Mouse (Mus musculus) neural tube, embryonic 12.5 days (tissue): ENCODE measurements at regions not wholly inside any gene's neighbourhood (a gene's known extent, or its start where the extent isn't known, plus 50 kb on each side); places are given as distances from the start of the nearest gene placed in this dataset.
"Not testable (repeated sequence)": the region's sequence is repeated elsewhere in the genome, so short reads cannot be mapped to it uniquely, and the experiment has no call there.

Experiments
- ATAC-seq: fragments of 200-750 bp; cut with Nextera tagmentation; 2 replicates; pipeline ENCODE4 v1.8.0; 2017; ENCODE audit warnings: low read depth, mild to moderate bottlenecking, moderate TSS enrichment, moderate library complexity; ENCODE audit not compliant: low FRiP score
- H3K27ac ChIP-seq: fragments of 300-500 bp; sonication (generic); 2 replicates; pipeline ENCODE4 v1.5.1; 2016
- H3K27me3 ChIP-seq: fragments of 300-500 bp; sonication (generic); replicated peaks from 2 replicates; pipeline ENCODE4 v1.6.1; 2016; ENCODE audit warnings: mild to moderate bottlenecking
- H3K36me3 ChIP-seq: fragments of 300-500 bp; sonication (generic); 2 replicates; pipeline ENCODE4 v1.6.1; 2016; ENCODE audit warnings: mild to moderate bottlenecking
- H3K4me1 ChIP-seq: fragments of 300-500 bp; sonication (generic); 2 replicates; pipeline ENCODE4 v1.6.1; 2016
- H3K4me2 ChIP-seq: fragments of 300-500 bp; sonication (generic); replicated peaks from 2 replicates; pipeline ENCODE4 v1.6.1; 2016; ENCODE audit warnings: mild to moderate bottlenecking
- H3K4me3 ChIP-seq: fragments of 300-500 bp; sonication (generic); 2 replicates; pipeline ENCODE4 v1.5.1; 2016
- H3K9ac ChIP-seq: fragments of 300-500 bp; sonication (generic); 2 replicates; pipeline ENCODE4 v1.6.1; 2016; ENCODE audit warnings: mild to moderate bottlenecking
- H3K9me3 ChIP-seq: fragments of 300-500 bp; sonication (generic); 2 replicates; pipeline ENCODE4 v1.6.1; 2016; ENCODE audit warnings: mild to moderate bottlenecking
- WGBS: fragments of 180-500 bp; shearing (Covaris S2); methylation state at CpG from one replicate; pipeline ENCODE4 v1.1.7; 2016; 5-methylcytosine and 5-hydroxymethylcytosine counted together

DNA sequence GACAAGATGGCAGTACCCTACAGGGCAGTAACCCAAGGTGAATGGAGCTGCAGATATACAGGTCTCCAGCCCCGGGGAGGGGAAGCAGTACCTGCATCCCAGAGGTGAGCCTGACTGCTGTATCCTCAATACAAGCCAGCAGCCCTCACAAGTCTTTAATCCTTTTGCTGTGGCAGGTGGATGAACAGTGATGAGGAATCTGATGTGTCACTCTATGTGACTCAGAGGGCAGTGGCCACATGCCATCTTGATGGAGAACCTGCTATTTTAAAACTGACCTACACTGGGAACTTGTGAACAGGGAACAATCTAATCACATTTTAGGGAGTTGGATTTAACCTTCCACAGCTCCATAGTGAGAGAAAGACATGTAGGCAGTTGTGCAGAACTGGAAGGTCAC lies 251.7 kb upstream of the Crbn start:
- no peak overlapping the region for H3K4me2 ChIP-seq
- no peak overlapping the region for H3K27ac ChIP-seq
- no peaks in the 10 kb centered on the region for H3K4me1 ChIP-seq
- no peaks in the 10 kb centered on the region for H3K9me3 ChIP-seq
- H3K36me3 ChIP-seq = no peaks in the 10 kb centered on the region
- no peak overlapping the region for H3K4me3 ChIP-seq
- H3K27me3 ChIP-seq = no peaks in the 10 kb centered on the region
- no peak for ATAC-seq
- WGBS = 88% methylated on average over 1 of the region's 1 CpGs
- no peak overlapping the region for H3K9ac ChIP-seq

DNA sequence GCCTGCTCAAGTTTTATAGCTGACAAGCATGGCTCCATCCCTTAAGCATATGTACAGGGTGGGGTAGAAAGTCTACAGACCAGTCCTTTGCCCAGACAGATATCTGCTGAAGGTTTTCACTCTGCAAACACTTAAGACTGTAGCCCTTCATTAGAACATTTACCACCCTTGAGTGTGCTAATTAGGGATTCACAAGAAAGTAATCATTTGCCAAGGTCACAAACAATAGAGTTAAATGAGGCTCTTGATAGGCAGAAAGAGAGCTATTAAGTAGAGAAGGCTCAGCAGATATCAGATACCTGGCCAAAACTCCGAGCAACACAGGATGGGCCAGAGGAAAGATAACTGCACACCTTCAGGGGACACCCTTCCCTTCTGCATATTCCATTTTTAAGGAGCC lies 252.3 kb upstream of the Crbn start:
- Histone ChIP-seq H3K36me3 (no peaks in the 10 kb centered on the region), H3K9ac (no peak overlapping the region), H3K4me2 (no peak overlapping the region), H3K27ac (no peak overlapping the region), H3K9me3 (no peaks in the 10 kb centered on the region), H3K4me1 (no peaks in the 10 kb centered on the region), H3K27me3 (no peaks in the 10 kb centered on the region), H3K4me3 (no peak overlapping the region)
- ATAC-seq = no peak
- WGBS = 81% methylated on average over 1 of the region's 1 CpGs

DNA sequence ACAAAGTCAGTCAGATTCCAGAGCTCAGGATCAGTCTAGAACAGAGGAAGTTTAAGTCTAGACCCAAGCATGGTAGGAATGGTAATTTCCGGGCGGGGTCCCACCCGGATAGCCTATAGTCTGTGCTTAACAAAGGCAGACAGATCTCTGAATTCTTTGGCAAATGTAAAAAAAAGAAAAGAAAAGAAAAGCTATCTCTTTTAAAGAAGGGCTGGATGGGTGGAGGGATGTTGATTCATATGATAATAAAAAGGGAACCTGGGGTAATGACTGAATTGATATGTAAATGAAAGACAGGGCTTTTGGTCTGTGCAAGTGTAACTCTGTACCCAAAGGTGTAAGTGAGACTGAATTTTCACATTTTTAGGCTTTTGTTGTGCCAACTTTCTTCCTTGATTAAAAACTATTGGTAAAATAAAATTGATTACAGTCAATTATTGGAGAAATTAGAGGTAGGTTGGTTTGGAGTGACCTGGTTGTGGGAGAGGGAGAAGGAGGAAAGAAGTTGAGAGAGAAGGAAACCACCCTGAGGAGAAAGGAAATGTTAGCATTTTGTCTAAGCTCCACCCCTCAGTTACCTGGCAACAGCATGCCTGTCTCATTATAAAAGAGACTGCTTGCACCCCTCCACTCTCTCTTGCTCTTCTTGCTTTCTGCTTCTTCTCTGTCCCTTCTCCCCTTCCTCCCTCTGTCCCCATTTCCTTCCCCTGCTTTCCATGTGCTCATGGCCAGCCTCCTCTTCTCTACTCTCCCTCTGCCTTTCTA lies 259.3 kb upstream of the Crbn start:
- no peak overlapping the region for H3K4me2 ChIP-seq
- ATAC-seq = no peak

DNA sequence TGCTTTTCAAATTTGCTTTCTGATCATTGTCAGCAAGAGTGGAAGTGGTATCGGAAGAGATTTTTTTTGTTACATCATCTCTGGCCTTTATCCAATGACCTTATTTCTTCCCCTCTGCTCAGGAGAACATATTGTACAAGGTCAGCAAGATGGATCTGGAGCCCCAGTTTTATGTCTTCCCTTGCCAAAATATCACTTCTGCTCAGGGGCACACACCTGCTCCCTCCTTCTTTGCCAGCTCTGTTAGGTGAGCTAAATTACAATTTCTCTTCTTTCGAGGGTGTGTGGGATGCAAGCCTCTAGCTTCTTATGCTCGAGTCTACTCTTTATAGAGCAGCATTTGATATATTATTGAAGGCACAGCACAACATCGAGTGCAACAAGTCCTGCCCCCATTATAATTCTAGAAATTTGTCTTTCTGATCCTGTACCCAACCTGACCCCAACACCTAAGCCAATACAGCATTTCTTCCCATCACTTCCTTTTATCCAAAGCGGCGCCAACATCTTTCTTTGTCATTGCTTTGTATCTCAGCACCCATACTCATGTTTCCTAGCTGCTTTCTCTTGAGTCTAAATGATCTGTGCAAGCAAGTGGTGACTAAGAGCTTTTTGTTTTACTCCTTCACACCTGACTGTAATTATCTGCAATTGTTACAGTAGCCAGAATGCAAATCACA lies 263.1 kb upstream of the Crbn start:
- 89% methylated on average over 6 of the region's 6 CpGs for WGBS
- H3K27ac ChIP-seq = no peak overlapping the region
- no peaks in the 10 kb centered on the region for H3K9me3 ChIP-seq
- no peak overlapping the region for H3K9ac ChIP-seq
- H3K4me2 ChIP-seq = no peak overlapping the region
- H3K4me3 ChIP-seq = no peak overlapping the region
- ATAC-seq = no peak
- H3K36me3 ChIP-seq = no peaks in the 10 kb centered on the region
- H3K27me3 ChIP-seq = no peaks in the 10 kb centered on the region
- H3K4me1 ChIP-seq = no peaks in the 10 kb centered on the region

More for the DNA sequence above, 259.3 kb upstream of the Crbn start:
- no peak overlapping the region for H3K9ac ChIP-seq
- 73% methylated on average over 3 of the region's 3 CpGs for WGBS
- H3K27ac ChIP-seq = no peak overlapping the region
- H3K4me3 ChIP-seq = no peak overlapping the region
- no peaks in the 10 kb centered on the region for H3K36me3 ChIP-seq
- H3K4me1 ChIP-seq = no peaks in the 10 kb centered on the region
- no peaks in the 10 kb centered on the region for H3K27me3 ChIP-seq
- no peaks in the 10 kb centered on the region for H3K9me3 ChIP-seq

DNA sequence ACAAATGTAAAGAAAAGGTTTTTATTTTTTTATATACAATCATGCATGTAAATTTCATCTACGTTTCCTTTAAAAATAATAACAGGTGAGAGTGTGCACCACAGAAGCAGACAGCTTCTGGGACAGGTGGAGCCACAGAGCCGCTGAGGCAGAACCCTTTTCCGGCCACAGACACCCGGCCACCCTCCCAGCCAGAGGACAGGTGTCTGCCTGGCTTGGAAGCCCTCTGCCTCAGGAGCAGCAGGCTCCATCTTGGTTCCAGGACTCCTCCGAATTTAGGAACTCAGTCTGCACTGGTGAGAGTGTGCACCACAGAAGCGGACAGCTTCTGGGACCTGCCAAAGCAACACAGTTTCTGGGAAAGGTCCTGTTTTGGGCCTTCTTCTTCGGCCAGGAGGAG lies 270.6 kb upstream of the Crbn start:
- Histone ChIP-seq H3K4me2 (no peak overlapping the region), H3K27me3 (no peaks in the 10 kb centered on the region), H3K36me3 (no peaks in the 10 kb centered on the region), H3K4me1 (no peaks in the 10 kb centered on the region), H3K9ac (no peak overlapping the region), H3K4me3 (no peak overlapping the region), H3K9me3 (no peaks in the 10 kb centered on the region), H3K27ac (no peak overlapping the region)
- no peak for ATAC-seq
- 92% methylated on average over 7 of the region's 7 CpGs for WGBS

DNA sequence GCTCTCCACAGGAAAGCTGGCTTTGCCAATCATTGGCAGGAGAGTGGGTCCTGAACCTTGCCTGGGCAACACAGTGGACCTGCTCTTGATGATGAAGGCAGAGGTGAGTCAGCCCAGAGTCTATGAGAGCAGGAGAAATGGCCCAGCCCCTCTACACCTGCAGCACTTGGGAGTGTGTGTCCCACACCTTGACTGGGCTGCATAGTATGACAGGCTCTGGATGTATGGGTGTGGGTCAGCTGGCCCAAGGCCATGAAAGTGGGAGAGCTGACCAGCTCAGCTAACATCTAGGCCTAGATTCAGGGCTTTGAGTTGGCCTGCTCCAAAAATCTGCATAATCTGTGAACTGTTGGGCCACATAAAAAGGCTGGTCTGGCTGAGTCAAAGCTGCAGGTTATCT lies 292.7 kb upstream of the Crbn start:
- Histone ChIP-seq H3K4me2 (no peak overlapping the region), H3K4me1 (no peaks in the 10 kb centered on the region), H3K27me3 (no peaks in the 10 kb centered on the region), H3K36me3 (no peaks in the 10 kb centered on the region), H3K4me3 (no peak overlapping the region), H3K9ac (no peak overlapping the region), H3K9me3 (no peaks in the 10 kb centered on the region), H3K27ac (no peak overlapping the region)
- ATAC-seq = no peak

DNA sequence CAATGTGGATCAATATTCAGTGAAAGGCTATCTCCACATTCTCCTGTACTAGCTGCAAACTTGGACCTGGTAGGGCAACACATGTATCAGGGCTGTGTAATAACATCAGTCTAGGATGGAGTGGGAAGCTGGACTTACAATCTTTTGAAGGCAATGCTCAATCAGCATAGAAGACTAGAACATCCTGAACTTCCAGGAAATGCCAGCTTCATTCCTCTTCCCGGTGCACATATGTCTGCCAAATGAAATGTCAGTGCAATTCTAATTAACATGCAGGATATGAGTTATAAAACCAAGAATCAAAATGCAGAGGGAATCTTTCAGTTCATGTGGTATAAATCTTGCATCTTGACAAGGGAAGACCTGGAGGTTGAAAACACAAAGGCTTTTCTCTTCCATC lies 328.8 kb upstream of the Crbn start:
- 98% methylated on average over 1 of the region's 1 CpGs for WGBS
- Histone ChIP-seq H3K4me1 (no peaks in the 10 kb centered on the region), H3K4me2 (no peak overlapping the region), H3K27ac (no peak overlapping the region), H3K9ac (no peak overlapping the region), H3K27me3 (no peaks in the 10 kb centered on the region), H3K4me3 (no peak overlapping the region), H3K9me3 (no peaks in the 10 kb centered on the region), H3K36me3 (no peaks in the 10 kb centered on the region)
- no peak for ATAC-seq

DNA sequence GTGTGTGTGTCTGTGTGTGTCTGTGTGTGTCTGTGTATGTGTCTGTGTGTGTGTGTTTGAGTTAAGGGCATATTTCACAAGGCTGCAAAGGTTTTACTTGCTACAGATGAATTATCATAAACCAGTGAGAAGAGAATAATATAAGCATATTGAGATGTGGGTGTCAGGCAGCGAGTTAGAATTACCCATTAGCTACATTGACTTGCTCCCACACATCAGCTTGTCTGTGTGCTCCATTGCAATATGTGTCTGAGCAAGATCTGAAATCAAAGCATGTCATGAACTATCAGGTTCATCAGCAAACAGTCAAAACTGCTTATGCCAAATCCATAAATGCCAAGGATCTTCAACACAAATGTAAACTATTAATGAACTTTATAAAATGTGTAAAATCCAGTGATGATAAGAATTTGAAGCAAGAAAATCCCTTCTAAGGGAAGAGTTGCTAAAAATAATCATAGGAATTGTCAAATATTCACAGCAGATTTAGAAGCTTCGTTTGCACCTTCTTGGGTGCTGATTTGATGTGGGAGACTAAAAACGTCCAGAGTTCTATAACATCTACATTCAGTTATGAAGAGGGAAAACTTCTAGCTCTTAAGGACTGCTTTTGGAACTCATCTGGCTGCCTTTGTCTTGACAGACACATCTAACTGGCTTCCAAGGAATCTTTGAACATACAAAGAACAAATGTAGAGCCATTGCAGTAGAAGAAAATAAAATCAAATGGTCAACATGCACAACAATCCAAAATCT lies 361.7 kb upstream of the Lrrn1 start:
- ATAC-seq = no peak
- H3K27me3 ChIP-seq = no peaks in the 10 kb centered on the region
- H3K4me3 ChIP-seq = no peak overlapping the region
- H3K4me1 ChIP-seq = no peaks in the 10 kb centered on the region
- WGBS = 72% methylated on average over 3 of the region's 3 CpGs
- H3K9me3 ChIP-seq = no peaks in the 10 kb centered on the region
- no peak overlapping the region for H3K9ac ChIP-seq
- H3K27ac ChIP-seq = no peak overlapping the region
- H3K4me2 ChIP-seq = no peak overlapping the region
- no peaks in the 10 kb centered on the region for H3K36me3 ChIP-seq

DNA sequence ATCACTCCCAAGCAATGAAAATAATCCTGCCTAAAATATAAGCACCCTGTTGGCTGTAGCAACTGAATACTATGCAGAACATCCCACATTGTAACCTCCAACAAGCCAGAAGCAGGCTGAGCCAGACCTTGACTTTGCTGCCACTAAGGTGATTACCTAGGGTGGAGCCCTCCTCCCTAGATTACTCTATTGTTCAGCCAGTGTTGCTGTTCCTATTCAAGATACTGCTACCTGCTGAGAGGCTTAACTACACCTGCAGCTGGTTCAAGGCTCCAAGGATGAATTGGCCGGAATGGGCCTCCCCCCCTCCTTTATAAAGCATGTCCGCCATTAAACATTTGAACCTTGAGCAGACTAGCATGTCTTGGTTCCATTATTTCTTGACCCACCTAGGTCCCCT lies 311.3 kb upstream of the Lrrn1 start:
- Histone ChIP-seq H3K4me3 (no peak overlapping the region), H3K4me1 (no peaks in the 10 kb centered on the region), H3K36me3 (no peaks in the 10 kb centered on the region), H3K27me3 (no peaks in the 10 kb centered on the region), H3K9ac (no peak overlapping the region), H3K9me3 (no peaks in the 10 kb centered on the region), H3K27ac (no peak overlapping the region), H3K4me2 (no peak overlapping the region)
- no peak for ATAC-seq
- 83% methylated on average over 2 of the region's 2 CpGs for WGBS

DNA sequence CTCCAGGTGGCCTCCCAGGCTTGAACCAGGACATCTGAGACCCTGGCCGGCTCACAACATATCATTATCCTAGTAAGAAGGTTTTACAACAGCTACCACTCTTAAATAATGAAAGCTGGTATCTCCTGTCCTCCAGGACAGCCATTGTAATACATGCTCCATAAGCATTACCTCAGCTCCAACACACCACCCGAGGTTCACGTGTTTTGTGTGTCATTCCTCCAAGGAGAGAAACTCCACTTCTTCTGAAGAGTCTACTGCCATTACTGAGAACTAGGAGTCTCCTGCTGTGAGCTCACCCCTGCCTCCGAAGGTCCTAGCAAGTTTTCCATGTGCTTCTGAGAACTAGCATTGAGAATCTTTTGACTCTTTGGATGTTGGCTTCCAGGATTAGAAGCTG lies 310.8 kb upstream of the Lrrn1 start:
- 71% methylated on average over 4 of the region's 4 CpGs for WGBS
- no peaks in the 10 kb centered on the region for H3K36me3 ChIP-seq
- H3K4me3 ChIP-seq = no peak overlapping the region
- ATAC-seq = no peak
- H3K27ac ChIP-seq = no peak overlapping the region
- H3K9ac ChIP-seq = no peak overlapping the region
- no peaks in the 10 kb centered on the region for H3K4me1 ChIP-seq
- no peaks in the 10 kb centered on the region for H3K27me3 ChIP-seq
- no peaks in the 10 kb centered on the region for H3K9me3 ChIP-seq
- no peak overlapping the region for H3K4me2 ChIP-seq

DNA sequence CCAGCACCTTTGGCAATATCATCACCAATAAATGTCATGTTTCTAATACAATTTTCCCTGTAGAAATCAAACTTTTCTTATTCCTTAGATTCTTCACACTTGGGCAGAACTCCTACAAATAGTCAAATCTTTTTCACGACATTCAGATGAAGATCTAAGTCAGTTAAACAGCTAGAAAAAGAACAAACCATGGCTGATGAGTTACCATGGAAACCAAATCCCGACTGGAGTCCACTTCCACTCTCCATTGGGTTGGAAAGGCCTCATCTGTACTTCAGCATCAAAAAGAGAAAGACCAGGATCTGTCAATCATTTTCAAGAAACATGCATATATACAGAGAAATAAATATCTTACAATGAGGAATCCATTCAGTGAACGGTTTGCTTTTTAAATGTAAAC lies 307.0 kb upstream of the Lrrn1 start:
- Histone ChIP-seq H3K9ac (no peak overlapping the region), H3K9me3 (no peaks in the 10 kb centered on the region), H3K4me1 (no peaks in the 10 kb centered on the region), H3K27me3 (no peaks in the 10 kb centered on the region), H3K4me3 (no peak overlapping the region), H3K36me3 (no peaks in the 10 kb centered on the region), H3K4me2 (no peak overlapping the region), H3K27ac (no peak overlapping the region)
- WGBS = 68% methylated on average over 3 of the region's 3 CpGs
- no peak for ATAC-seq

DNA sequence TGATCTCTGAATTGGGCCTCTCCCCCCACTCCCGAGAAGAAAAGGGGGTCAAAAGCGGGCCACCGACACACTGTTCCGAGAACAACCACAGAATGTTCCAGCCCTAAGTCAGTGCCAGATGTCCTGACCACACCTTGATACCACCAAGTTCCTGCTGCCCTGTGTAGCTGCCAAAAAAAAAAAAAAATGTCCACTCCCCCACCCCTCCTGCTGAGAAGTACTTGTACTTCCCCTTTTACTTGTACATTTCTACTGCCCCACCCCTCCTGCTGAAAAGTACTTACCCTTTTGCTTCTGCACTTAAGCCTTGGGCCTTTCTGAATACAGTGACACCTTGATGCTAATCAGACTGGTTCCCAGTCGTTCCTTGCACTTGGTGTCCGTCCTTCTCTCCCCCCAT lies 299.7 kb upstream of the Lrrn1 start:
- not testable (repeated sequence) for H3K4me2 ChIP-seq, H3K36me3 ChIP-seq, H3K9ac ChIP-seq, H3K9me3 ChIP-seq, H3K4me1 ChIP-seq, H3K27ac ChIP-seq, H3K27me3 ChIP-seq, ATAC-seq, H3K4me3 ChIP-seq
- 91% methylated on average over 6 of the region's 6 CpGs for WGBS
